Mouse (Mus musculus) kidney, adult 2 months (tissue): ENCODE results near the gene Epor.

Source experiments
- CTCF ChIP-seq: fragments of 200-500 bp; conservative IDR thresholded peaks from 2 replicates; pipeline ENCODE4 v1.5.1; 2011; ENCODE audit warnings: low read depth, mild to moderate bottlenecking, control low read depth, low read length, moderate library complexity, mixed read lengths; ENCODE audit not compliant: insufficient read depth, insufficient read length
- POLR2A ChIP-seq: fragments of 200-500 bp; IDR thresholded peaks from one replicate; pipeline ENCODE4 v1.6.1; 2011; ENCODE audit warnings: low read depth, low read length, control low read depth

DNA sequence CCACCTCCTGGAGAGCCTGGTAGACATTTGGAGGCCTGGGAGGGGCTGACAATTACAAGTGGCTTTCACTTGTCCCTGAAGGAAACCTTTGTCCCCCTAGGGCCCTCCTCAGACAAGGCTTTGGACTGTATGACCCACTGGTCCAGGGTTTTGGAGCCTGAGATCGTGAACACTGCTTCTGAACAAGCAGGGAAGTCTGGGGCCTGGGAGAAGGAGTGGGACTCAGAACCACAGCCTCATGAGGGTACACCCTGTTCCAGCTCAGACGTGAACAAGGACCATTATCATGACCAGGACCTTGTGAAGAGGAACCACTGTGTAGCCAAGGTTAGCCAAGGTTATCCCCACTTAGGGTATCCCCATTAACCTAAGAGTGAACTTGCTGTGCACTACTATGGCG, 34.1 kb downstream of the Epor start:
- TF ChIP-seq POLR2A (no peak), CTCF (no peak)
